Mouse (Mus musculus) liver, postnatal 0 days (tissue): ENCODE measurements at regions not wholly inside any gene's neighbourhood (a gene's known extent, or its start where the extent isn't known, plus 50 kb on each side); places are given as distances from the start of the nearest gene placed in this dataset.

ENCODE experiments used
- ATAC-seq: fragments of 200-750 bp; cut with Nextera tagmentation; 2 replicates; pipeline ENCODE4 v1.8.0; 2017; ENCODE audit warnings: mild to moderate bottlenecking, moderate library complexity
- DNase-seq: peaks from one replicate; pipeline ENCODE4 v3.0.0-alpha.2; 2016
- H3K27ac ChIP-seq: fragments of 300-500 bp; sonication (generic); 2 replicates; pipeline ENCODE4 v1.5.1; 2014; ENCODE audit warnings: antibody characterized with exemption, moderate library complexity, mild to moderate bottlenecking, low read depth
- H3K27me3 ChIP-seq: fragments of 300-500 bp; sonication (generic); 2 replicates; pipeline ENCODE4 v1.6.1; 2014; ENCODE audit warnings: low read length, control low read depth, mixed read lengths; ENCODE audit not compliant: insufficient read depth
- H3K36me3 ChIP-seq: fragments of 300-500 bp; sonication (generic); replicated peaks from 2 replicates; pipeline ENCODE4 v1.6.1; 2014; ENCODE audit warnings: mild to moderate bottlenecking, control low read depth, low read length, moderate library complexity, mixed read lengths; ENCODE audit not compliant: insufficient read depth
- H3K4me1 ChIP-seq: fragments of 300-500 bp; sonication (generic); 2 replicates; pipeline ENCODE4 v1.6.1; 2014; ENCODE audit warnings: antibody characterized with exemption, mild to moderate bottlenecking, control low read depth; ENCODE audit not compliant: insufficient read depth
- H3K4me2 ChIP-seq: fragments of 300-500 bp; sonication (generic); 2 replicates; pipeline ENCODE4 v1.6.1; 2014; ENCODE audit warnings: low read depth, mild to moderate bottlenecking, low read length, moderate library complexity, mixed read lengths
- H3K4me3 ChIP-seq: fragments of 300-500 bp; sonication (generic); 2 replicates; pipeline ENCODE4 v1.5.1; 2014; ENCODE audit warnings: low read depth, low read length
- H3K9ac ChIP-seq: fragments of 300-500 bp; sonication (generic); replicated peaks from 2 replicates; pipeline ENCODE4 v1.6.1; 2014; ENCODE audit warnings: mild to moderate bottlenecking, moderate library complexity
- H3K9me3 ChIP-seq: fragments of 300-500 bp; sonication (generic); 2 replicates; pipeline ENCODE4 v1.6.1; 2016; ENCODE audit warnings: mild to moderate bottlenecking, control low read depth, low read length, mixed read lengths
- CTCF ChIP-seq: sonication (generic); IDR thresholded peaks from 2 replicates; pipeline ENCODE4 v1.5.1; 2016; ENCODE audit warnings: antibody characterized with exemption, low read depth
- EP300 ChIP-seq: IDR thresholded peaks from 2 replicates; pipeline ENCODE4 v1.6.1; 2016; ENCODE audit warnings: antibody characterized with exemption, low read depth, mild to moderate bottlenecking
- WGBS: fragments of 180-500 bp; shearing (Covaris S2); extraction: QIAGEN DNeasy Blood & Tissue Kit; methylation state at CpG from one replicate; pipeline ENCODE4 v1.1.7; 2014; ENCODE audit not compliant: insufficient replicate concordance; 5-methylcytosine and 5-hydroxymethylcytosine counted together

- no peak for TF ChIP-seq CTCF
- no peak for TF ChIP-seq EP300
- ATAC-seq (no peak), DNase-seq (no peak)
- WGBS = 75% methylated on average over 10 of the region's 10 CpGs
- Histone ChIP-seq H3K4me3 (no peak overlapping the region), H3K36me3 (no peaks in the 10 kb centered on the region), H3K27me3 (no peaks in the 10 kb centered on the region), H3K9ac (no peak overlapping the region), H3K4me1 (no peaks in the 10 kb centered on the region), H3K4me2 (no peak overlapping the region), H3K27ac (no peak overlapping the region), H3K9me3 (no peaks in the 10 kb centered on the region)
Measured at GRCm38 (mm10) chr10:126186086-126186485, 220.1 kb downstream of the Lrig3 start.

- Histone ChIP-seq H3K27ac (no peak overlapping the region), H3K4me2 (no peak overlapping the region), H3K4me1 (no peaks in the 10 kb centered on the region), H3K9ac (no peak overlapping the region), H3K4me3 (no peak overlapping the region), H3K36me3 (no peaks in the 10 kb centered on the region), H3K9me3 (no peaks in the 10 kb centered on the region), H3K27me3 (no peaks in the 10 kb centered on the region)
- TF ChIP-seq EP300 = no peak
- no peak for TF ChIP-seq CTCF
- no peak for DNase-seq
- 82% methylated on average over 10 of the region's 10 CpGs for WGBS
- no peak for ATAC-seq
Measured at GRCm38 (mm10) chr10:126189001-126189400, 223.0 kb downstream of the Lrig3 start.
